Mouse (Mus musculus) gastrocnemius, postnatal 4 days (tissue): ENCODE measurements around the gene 1700037H04Rik. TPM values are rescaled to one million over a fixed set of nuclear protein-coding genes. Genes with fewer than 3 reads are reported as not detected.

ENCODE experiments used
- DNase-seq, 2 experiments: peaks; one replicate each; pipeline ENCODE4 v3.0.0; 2021 to 2022; ENCODE audit warnings: low spot score in 2 of 2, mixed read lengths in 2 of 2
- long read RNA-seq, 2 experiments: library from polyadenylated mRNA; stranded (forward); transcript quantifications; one replicate each; pipeline ENCODE4 v2.0.0; 2021
- total RNA-seq, 2 experiments: library from RNA; stranded (reverse); gene quantifications; 2 replicates each; pipeline ENCODE4 v1.2.3; 2021

1700037H04Rik gene
- 10 to 100 TPM; 11.7 to 14.5 TPM for total RNA-seq
- long read RNA-seq, experiment 1, transcript 1700037H04Rik-202 (6 exons, 1,241 nt), result major isoform, 7 of 13 reads
- long read RNA-seq, experiment 1, partial matches to known transcripts, result 0 of 13 reads
- long read RNA-seq, experiment 1, other reads (novel, unspliced or antisense), result 6 of 13 reads
- long read RNA-seq, experiment 2, transcript 1700037H04Rik-202 (6 exons, 1,241 nt), result major isoform, 17 of 20 reads
- long read RNA-seq, experiment 2, partial matches to known transcripts, result 1 of 20 reads
- long read RNA-seq, experiment 2, other reads (novel, unspliced or antisense), result 2 of 20 reads

DNA sequence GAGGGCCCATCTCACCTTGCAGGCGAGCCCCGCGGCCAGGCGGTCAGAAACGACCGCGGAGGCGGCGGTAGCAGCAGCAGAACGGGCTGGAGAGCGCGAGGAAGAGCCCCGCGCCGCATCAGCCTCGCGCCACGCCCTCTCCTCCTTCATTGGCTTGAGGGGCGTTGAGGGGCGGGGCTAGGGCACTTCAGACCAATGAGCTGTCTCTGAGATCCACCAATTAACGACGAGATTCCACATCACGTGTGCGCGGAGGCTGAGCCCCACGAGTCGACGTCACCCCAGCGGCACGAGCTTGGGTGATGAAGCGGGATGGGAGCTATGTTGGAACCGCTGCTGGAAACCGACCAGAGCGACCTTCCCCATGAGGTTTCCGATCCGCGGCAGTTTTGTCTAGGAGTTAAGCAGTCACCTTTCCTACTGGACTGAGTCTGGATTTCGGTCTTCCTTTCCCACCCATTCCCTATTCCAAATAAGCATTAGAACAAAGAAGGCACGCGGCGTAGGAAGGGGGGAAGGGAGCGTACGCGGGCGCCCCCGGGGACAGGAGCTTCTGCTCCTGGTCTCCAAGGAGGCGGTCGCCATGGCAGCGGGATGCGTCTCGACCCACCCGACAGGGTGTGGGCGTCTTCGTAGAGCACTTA is at the start of gene 1700037H04Rik:
1700037H04Rik (minus strand) TSS at position 144 of the 644 bp plus-strand sequence.
- DNase-seq, result peak; percentile 87 to 97

DNA sequence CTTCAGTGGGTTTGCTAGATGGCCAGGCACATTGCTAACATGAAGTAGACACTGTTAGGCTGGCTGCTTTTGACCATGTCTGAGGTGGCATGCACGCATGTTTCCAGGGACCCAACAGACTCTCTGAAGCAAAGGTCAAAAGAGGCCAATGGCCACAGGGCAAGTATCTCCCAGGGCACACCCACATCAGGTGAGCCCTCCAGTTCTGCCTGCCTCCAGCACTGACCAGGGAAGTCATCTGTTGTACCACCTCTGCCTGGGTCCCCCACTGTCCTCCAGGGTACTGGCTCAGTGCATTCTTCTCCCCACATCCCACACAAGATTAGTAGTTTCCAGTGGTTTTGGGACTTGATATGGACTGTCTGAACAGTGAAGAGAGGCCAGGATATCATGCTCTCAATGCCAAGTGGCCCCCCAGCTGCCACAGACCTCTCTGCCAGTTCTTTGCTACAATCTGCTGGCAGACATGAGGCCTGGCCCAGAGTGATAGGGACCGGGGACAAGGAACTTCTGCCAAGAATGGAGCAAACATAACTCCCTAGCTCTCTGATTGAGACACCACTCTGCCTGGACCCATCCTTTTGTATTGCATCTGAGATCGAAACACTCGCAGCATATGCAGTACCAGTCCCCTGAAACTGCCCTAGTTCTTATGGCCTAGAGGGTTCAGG is 49.4 kb upstream of the 1700037H04Rik start:
- peak in 1 of 2 experiments; percentile 32 for DNase-seq

DNA sequence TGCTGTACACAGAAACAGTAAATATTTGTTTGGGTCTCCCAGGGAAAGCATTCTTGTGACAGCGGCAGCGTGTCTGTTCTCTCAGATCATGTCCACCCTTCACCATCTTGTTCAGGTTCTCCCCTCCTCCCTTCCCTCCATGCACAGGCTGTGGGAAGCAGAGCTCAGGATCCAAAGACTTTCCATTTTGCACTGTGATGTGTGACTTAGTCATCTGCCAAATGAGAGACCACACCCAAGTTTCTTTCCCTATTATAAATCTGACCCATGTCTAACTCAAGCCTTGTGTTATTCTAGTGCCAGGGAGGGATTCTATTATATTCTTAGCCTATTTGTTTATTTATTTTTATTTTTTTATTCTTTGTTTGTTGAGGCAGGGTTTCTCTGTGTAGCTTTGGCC is 48.5 kb upstream of the 1700037H04Rik start:
- DNase-seq, result no peak

DNA sequence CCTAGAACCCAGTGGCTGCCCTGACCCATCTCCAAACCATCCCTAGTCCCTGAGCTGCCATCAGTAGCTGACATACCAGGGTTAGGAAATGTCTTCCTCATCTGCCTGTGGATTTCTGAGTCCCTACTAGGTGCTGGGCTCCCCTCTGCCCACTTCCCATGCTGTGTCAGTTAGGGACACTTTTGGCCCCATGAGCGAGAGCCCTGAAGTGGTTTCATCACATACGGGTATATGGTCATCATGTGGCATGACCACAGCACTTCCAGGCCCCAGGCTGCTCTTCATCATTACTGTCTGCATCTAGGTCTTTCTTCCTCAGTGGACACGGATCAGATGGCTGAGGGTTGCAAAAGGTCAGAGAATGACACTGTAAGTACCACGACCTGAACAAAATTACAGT is 46.9 kb upstream of the 1700037H04Rik start, which contains the start of gene Ap5s1:
Ap5s1 (plus strand) TSS at position 301 of the 400 bp plus-strand sequence.
- DNase-seq, result no peak

DNA sequence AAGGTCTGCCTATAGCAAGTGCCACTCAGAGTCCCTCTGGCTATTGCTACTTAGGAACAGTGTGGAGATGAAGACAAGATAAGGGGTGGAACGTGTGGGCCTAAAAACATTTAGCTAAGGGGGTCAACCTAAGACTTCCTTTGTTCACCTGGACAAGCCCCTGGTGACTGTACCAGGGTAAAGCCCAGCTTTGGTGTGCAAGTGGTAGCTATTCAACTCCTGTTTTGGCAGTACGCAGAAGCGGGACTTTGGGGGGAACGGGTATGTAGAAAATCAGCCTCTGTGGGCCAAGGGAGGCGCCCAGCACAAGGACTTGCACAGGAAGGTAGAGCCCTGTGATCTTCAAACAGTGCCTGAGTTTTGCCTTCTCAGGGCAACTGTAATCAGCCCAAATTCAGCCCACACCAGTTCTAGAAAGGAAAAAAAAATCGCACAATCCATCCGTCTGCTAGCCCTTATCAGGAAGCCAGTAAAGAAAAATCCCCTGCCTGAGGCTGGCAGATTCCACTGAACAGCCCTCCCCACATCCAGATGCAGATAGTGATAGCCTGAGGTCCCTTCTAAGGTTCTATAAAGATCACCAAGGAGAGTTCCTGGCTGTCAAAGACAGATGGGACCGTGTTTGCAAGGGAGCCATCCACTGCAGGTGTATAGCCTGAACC is 45.8 kb upstream of the 1700037H04Rik start:
- DNase-seq, result no peak

DNA sequence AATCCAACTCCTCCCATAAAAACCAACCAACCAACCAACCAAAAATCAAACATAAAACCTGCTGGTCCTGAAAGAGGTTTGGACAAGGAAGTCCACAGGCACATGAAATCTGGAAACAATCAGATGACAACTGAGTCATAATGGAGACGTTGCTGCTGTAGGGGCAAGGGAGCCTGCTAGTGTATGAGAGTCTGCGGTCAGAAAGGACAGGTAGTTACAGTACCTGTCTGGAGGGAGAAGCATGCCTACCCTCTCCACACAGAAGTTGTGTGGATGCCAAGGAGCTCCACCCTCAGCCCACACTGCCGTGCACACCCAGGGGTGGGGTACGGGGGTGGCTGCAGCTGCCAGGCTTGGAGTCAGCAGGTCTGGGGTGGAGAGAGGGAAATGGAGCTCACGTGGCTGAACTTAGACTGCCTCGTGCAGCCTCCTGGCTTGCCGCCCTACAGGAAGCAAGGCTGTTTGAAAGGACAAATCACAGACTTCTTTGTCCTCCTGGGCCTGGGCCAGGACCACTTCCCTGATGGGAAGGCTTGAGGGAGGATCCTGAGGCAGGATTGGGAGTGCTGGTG is 44.6 kb upstream of the 1700037H04Rik start:
- DNase-seq, result peak; percentile 87 to 93

DNA sequence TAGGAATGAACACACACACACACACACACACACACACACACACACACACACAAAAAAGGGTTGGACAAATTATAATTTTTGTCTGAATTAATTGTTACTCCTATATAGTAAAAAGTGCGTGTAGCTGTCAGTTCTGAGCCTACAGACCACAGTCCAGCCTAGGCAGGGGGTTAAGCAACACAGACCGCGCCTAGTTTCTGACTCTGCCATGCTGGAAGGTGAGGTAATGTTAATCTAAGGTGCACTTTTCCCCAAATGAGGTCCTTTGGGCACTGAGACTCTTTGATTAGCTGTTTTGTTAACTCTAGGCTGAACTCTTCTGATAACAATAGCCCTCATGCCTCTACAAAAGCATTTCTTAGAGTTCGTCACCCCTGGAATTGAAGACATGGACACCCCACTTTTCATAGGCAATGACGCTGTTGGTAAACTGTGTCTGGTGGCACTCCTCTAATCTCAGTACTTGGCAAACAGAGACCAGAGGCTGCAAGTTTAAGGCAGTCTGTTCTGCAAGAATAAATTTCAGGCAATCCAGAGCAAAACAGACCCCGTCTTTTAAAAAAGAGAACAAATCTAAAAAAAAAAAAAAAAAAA is 44.0 kb upstream of the 1700037H04Rik start:
- DNase-seq, result no peak

DNA sequence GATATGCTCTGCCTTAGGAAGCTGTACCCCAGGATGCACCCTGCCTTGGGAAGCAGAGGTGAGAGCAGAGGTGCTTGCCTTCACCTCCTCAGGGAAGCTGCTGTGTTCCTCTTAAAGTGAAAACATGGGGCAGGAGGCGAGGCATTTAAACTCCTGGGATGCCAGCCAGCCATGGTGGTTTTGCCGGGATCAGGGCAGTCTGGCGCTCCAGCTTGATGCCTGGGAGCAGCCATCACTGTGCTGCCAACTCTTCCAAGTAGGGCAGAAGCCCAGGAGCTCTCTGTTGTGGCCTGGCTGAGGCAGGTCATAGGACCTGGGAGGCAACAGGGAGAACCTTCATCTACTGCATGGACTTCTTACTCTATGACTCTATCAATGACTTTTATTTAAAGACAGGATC is 41.4 kb upstream of the 1700037H04Rik start:
- no peak for DNase-seq

DNA sequence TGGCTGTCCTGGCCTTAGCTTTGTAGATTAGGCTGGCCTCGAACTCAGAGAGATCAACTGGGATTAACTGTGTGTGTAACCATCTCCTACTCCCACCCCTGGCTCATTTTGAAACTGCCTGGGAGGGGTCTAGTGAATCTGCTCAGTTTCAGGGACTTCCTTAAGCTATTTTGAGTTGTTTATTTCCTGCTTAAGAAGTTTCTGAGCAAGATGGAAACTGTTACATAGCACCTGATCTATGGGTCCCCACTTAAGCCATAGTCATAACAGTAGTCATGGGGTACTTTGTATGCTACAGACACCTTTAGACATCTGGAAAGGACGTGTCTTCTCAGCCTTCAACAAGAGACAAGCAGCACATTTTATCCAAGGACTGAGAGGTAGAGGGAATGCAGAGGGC is 40.8 kb upstream of the 1700037H04Rik start:
- DNase-seq, result no peak

DNA sequence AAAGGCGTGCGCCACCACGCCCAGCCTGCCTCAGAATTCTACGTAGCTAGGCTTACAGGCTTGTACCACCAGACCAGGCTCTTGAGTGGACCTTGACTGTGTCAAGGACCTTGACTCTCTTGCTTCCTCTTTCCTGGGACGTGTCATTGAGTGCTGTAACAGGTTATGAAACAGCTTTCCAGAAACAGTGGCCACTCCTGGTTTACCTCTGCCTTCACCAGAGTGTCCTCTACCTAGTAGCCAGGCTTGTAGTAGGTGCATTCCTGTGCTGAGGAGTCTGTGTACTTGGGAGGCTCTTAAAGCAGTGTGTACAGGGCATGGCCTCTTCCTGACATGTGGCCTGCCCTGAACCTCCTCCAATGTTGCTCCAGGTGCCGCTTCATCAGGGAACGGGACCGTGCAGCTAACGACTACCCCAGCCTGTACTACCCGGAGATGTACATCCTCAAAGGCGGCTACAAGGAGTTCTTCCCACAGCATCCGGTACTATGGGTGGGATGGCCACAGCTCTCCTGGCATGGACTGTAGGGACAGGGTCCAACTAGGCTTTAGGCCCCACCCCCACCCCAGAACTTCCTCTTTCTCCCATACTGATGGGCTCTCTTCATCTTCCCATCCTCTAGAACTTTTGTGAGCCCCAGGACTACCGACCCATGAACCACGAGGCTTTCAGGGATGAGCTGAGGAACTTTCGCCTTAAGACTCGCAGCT is 36.9 kb upstream of the 1700037H04Rik start:
- no peak for DNase-seq

DNA sequence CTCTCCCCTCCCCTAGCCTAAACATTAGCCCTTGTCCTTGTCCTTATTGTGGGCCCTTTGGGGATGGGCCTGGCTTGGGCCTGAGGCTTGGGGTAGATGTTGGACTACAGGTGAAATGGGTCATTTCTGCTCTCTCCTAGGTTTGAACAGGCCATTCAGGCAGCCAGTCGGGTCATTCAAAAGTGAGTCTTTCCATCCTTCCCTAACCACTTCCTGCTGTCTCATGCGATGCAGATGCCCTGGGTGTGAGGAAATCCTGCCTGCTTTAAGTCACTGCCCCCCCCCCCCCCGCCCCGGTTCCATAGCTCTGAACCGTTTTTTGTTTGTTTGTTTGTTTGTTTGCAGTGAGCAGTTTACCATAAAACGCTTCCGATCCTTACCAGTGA is 31.1 kb upstream of the 1700037H04Rik start:
- DNase-seq, result no peak

DNA sequence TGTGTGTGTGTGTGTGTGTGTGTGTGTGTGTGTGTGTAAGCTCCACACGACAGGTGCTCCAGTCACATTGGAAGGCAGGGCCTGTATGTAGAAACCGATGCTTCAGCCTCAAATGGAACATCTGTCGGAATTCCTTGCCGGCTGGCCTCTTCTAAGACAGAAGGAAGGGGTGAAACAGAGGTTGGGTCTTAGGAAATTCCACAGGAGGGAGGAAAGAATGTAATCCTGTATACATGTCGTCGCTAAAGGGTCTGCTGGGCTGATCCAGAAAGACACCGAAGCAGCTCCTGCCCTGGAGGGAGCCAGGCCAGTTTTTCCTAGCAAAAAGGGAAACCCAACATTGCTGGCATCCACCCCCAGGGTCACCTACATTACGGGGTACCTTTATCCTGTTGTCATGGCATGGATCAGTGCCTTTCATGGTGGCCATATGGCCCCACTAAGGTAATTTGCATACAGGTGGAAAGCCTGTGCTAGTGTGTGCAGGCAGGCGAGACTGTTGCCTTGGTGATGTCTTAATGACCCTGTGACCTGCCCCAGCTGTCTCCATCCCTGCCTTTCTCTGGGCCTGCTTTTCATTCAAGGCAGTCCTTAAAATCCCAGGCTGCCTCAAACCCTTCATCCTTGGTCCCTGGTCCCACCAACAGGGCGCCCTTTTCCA is 30.6 kb upstream of the 1700037H04Rik start:
- no peak for DNase-seq

DNA sequence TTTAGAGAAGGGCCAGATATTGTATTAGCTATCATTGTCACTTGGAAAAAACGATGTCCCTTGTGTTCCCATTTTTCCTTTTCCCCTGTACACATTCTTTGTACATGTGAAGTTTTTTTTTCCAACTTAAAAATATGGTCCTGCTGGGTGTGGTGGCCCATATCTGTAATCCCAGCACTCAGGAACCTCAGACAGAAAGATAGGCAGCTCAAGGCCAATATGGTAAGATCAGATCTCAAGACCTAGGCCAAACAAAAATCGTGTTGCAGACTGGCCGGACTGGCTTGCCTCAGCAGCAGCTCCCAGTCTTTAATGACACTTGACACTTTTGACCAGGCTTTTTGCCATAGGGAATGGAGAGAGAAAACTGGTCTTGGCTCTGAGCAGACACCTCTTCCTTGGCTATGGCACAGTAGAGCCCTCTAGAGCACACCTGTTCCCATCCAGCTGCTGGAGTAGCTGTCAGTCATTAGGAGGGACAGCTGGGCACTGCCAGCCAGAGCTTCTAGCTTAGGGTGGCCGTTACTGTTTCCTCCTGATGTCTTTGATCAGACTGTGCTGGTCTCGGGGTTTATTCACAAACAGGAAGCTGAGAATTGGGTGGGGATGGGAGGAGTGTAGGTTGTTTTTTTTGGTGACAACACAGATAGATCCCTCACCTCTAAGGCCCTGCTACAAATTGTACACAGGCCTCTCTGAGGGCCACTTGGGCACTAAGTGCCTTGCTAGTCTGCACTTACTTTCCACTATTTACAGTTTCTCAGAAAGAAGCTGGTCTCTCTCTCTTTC is 29.8 kb upstream of the 1700037H04Rik start:
- DNase-seq, result no peak

DNA sequence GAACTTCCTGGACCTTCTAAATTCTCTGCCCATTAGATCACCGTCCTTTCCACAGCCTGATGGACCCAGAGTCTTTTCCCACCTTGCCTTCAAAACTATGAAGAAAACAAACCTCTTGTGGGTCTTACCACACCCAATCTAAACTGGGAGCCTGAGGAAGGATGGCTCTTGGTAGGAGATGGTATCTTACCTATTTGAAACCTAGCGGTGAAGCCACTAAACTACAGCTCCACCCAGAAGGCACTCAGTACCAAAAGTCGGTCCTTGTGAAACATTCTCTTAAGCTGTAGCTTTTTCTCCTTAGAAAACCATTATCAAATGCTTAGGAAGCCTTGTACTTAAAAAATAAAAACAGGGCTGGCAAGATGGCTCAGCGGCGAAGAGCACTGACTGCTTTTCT is 28.4 kb upstream of the 1700037H04Rik start:
- no peak for DNase-seq

DNA sequence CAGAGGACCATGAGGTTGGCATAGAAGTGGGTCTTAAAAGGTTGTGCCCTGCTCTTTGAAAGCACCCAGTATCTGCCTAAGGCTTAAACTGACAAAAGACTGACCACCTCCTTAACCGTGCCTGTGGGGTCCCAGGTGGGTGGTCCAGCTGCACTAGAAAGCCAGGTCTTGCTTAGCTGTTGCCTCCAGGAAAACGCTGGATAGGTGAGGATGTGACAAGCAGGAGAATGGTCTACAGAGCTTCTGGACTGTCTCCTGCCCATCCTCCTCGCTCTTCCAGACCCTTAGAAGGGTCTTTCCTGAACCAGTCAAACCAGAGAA is 27.7 kb upstream of the 1700037H04Rik start:
- no peak for DNase-seq

DNA sequence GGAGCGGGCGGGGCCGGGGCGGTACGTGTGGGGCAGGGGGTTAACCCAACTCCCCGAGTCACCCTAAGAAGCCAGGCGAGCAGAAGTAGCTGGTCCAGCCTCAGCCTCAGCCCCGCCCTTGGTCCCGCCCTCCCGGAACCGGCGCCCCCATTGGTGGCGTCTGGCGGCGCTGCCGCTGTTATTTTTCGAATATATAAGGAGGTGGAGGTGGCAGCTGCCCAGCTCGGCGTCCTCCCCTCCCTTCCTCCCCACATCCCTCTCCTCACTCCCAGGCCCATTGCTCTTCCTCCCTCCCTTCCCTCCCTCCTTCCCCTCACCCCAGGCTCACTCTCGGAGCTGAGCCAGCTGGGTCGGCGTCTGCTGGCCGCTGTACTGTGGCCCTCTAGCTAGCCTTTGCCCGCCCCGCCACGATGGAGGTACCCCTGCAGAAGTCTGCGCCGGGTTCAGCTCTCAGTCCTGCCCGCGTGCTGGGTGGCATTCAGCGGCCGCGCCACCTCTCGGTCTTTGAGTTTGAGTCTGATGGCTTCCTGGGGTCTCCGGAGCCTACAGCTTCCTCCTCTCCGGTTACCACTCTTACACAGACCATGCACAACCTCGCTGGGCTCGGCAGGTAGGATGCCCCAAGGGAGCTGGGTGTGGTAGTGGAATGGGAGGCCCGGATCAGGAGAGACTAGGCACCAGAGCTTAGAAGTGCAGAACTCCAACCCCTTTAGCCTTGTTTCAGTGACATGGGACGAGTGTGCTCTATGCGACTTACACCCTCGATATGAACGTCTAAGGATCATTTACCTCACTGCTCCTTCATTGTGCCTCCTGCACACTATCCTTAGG is 27.1 kb upstream of the 1700037H04Rik start, which contains the start of the genes Cdc25b and Spef1:
Cdc25b (plus strand) TSS at position 179 of the 831 bp plus-strand sequence.
Spef1 (minus strand) TSS at position 512 of the 831 bp plus-strand sequence.
- DNase-seq, result peak; percentile 78 to 88

DNA sequence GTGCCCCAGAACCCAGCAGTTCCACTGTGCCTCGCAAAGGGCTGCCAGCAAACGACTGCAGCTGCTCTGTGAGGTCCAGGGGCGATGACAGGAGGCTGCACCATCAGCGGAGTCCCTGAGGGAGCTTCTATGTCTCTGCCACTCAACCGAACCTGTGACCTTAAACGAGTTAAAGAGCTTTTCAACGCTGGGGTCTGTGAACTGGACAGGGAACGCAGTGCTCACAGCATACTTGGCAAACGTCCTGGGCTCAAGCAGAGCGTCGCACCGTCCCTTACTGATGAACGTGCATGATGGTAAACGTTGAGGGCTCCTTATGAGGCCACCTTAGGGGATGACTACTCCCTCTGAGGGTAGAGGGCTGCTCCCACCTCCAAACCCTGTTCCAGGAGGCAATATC is 26.5 kb upstream of the 1700037H04Rik start:
- DNase-seq, result peak in 1 of 2 experiments; percentile 24
